Mouse (Mus musculus) B cell, adult 67 days (primary cell): Measurements from ENCODE around the gene Thnsl1. TPM values are rescaled to one million over a fixed set of nuclear protein-coding genes. Genes with fewer than 3 reads are reported as not detected.

Source experiments
- total RNA-seq, 2 experiments: library from RNA; stranded (reverse); gene quantifications; 4 replicates each; pipeline ENCODE4 v1.2.4; 2023

Thnsl1 gene
- 1 to 10 TPM; 2.9 to 5.1 TPM for total RNA-seq

GRCm38 (mm10) chr2:21204912-21205830 lies at the start of gene Thnsl1, which contains the start of gene Enkur:
TSS of gene Thnsl1 (plus strand) at chr2:21205724.
TSS of gene Enkur (minus strand) at chr2:21205365.

Other genes with a start within 250 kb of the Thnsl1 start
- 10 to 100 TPM; 21.6 to 34.2 TPM for gene Arhgap21, start 236.8 kb upstream of the Thnsl1 start, total RNA-seq
- gene Enkur, start 359 bp upstream of the Thnsl1 start, total RNA-seq: 1 to 10 TPM in 1 of 2 experiments, not detected in 1; 1.0 TPM
- gene Gpr158, start 161.8 kb downstream of the Thnsl1 start, total RNA-seq: not detected